Mouse (Mus musculus) ovary, postnatal 36 days (tissue): Measurements from ENCODE around the gene 4930452B06Rik.
"Not testable (repeated sequence)": the region's sequence is repeated elsewhere in the genome, so short reads cannot be mapped to it uniquely, and the experiment has no call there.

Experiments used
- DNase-seq: peaks from one replicate; pipeline ENCODE4 v3.0.0; 2022; ENCODE audit warnings: low spot score, mixed read lengths

4930452B06Rik gene

DNA sequence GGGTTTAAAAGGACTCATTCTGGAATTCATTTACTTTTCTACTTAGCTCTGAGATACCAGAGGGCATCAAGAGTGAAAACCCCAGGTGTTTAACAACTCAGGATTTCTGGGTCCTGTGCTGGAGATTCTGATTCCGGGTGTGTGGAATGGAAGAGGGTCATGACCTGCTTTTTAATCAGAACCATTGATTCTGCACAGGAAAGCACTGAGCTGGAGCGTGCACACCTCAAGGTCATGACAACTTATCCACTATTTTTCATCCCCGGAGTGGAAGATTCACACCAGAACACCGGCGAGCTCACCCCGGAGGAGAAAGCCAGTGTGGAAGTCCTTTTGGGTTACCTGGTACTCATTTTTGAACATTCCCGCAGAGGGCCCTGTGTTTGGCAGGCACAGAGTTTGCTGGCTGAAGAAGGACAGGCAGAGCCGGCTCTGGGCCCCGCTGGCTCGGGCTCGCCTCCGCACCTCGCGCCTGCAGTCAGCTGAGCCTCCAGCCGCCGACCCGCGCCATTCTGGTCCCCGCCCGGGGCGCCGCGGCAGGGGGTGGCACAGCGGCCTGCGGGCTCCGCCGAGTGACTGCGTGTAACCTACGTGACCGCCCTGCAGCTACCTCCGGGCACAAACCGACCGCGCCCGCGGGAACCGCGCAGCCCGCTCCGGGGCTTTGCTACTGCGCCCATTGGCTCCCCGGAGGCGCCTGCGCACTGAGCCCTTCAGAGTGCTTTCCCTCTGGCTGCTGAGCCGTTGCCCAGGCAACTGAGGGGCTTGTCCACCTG is at the start of gene 4930452B06Rik:
TSS of gene 4930452B06Rik (minus strand) at position 605 of the 776 bp plus-strand sequence.
- DNase-seq, result peak; percentile 75

DNA sequence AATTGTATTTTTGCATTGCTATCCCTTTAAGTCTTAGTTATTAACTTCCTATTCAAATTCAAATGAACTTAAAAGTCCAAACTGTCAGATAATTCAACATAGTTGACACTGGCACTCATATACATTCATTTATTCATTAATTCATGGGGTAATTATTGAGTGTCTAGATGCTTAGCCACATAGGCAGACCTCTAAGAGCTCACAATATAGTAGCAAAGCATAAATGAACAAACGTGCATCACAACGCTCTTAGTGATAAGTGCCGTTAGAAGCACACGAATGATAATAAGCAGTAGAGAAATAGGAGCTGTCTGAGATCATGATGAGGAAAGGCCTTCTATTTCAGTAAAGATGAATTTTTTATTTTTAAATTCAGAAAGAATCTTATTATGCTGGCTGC is 46.6 kb upstream of the 4930452B06Rik start:
- DNase-seq, result no peak

DNA sequence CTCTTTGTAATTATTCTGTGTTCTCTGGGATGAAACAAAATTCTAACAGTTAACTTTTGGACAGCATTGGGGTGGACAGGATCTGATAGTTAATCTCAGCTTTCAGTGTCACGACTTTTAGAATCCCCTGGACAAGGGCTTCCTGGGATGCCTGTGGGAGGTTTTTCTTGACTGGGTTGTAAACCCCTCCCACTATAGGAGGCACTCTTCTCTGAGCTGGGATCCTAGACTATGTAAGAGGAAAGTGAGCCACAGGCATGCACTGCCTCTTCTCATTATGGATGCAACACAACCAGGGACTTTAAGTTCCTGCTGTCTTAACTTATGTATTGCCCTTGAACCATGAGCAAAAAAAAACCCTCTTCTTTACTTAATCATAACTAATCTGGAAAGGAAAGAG is 23.4 kb upstream of the 4930452B06Rik start:
- no peak for DNase-seq

DNA sequence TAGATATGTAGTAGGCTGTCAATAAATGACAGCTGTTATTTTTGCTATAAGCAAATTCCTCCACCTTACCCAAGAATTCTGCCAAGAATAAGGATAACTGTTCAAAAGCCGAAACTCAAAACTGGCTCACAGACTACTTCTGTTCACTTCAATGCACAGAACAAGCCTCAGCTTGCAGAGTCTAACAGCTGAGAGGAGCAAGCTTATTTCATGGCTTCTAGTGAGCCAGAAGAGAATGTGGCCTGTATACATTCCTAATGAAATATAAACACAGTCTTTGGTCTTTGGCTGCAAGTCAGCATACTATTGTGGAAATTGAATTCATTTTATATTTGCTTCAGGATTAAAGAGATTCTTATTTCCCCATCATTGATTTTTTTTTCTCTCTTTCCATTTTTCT is 22.4 kb upstream of the 4930452B06Rik start:
- DNase-seq, result no peak

DNA sequence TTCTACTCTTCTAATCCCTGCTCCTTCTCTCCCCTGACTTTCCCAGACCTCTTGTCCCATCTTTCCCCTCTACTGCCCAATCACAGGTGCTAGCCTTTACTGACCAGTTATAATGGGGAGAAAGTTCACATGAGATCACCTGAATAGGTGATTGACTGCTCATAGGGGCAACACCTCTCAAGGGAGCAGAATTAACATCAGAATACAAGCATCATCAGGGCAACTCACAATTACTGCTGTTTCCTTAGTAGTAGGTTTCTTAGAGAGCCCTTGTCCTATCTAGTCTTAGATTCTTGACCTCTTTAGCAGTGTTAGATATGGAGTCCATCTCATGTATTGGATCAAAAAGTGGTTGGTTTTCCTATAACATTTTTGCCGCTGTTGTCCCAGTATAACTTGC is 20.1 kb upstream of the 4930452B06Rik start:
- DNase-seq, result no peak

DNA sequence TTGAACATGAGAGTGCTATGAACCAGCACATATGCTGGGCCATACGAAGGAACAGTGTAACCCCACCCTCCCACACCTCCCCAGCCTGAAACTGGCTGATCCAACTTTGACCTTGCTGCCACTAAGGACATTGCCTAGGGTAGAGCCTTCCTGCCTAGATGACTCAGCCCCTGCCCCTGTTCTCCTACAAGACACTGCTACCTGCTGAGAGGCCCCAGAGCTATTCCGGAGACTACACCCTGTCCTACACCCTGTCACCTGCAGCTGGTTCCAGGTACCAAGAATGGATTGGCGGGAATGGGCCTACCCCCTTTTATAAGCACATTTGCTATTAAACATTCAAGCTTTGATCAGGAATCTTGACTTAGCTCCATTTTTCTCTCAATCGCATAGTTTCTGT is 13.9 kb upstream of the 4930452B06Rik start:
- no peak for DNase-seq

DNA sequence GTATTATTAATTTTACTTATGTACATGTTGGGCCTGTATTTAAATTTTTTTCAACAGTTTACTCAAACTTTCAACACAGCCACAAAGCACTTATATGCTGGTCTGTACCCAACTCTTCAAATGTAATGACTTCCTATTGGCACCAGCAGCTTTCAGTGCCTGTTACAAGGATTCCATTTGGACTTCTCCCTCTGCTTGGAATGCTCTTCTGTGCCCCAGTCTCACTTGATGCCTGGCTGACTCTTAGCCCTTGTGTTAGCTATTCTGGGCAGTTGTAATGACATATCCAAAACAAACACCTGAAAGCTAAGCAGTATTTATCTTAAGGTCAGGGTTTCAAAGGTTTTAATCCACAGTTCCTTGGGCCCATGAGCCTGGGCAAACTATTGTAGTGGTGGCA is 5.7 kb downstream of the 4930452B06Rik start:
- DNase-seq, result no peak

DNA sequence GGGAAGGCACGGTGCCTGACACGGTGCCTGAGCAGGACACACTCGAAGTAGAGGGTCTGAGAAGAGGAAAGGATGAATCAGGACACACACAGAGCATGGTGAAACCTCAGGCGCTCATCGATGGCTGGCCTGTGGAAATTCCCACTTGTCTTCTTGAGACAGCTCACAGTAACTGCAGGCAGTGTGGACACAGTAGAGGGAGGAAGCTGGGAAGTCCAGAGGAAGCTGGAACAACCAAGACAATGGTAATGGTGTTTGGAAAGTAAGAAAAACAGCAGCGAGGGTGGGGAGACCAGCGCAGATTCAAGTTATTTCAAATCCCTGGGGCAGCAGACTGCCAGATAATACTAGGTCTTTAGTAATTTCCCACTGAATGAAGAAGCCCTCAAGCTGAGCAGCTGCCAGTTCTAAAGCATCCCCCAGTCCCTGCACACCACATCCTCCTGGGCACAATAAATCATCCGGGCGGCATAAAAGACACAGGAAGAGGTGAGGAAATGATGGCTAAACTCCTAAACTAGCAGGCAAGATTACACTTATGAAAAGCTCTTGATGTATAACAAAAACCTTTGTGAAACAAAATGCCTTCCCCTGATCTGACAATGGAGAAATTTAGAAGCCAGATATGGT is 24.3 kb downstream of the 4930452B06Rik start:
- no peak for DNase-seq

DNA sequence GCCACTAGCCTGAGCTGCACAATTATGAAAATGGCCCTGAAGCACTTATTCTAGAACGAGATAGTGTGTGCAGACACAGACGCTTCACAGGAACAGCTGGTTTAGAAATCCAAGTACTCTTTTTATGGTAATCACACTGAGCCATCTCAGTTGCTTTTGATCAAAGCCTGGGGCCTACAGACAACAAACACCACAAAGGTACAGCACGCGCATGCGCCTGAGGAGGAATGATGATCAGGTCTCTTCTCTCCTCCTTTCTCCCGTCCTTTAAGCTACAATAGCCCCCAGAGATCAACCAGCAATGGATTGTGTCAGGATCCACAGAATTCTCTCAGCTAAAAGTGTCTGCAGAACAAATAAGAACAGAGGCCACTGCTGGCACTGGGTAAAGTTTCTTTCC is 33.8 kb downstream of the 4930452B06Rik start:
- no peak for DNase-seq

DNA sequence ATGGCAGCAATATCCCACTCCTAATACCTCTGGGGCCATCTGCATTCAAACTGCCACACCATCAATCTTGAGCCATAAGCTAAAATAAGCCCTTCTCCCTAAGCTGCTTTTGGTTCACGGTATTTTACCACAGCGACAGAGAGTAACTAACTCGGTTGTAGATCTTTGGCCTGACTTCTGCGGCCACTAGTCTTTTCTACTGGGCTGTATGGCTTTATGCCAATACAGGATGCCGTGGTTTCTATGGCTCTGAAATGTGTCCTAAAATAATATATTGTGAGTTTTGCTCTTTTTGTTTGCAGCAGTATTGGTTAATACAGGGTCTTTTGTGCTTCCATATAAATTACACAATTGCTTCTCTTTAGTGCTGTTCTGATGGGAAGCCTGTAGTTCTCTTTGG is 37.6 kb downstream of the 4930452B06Rik start:
- no peak for DNase-seq

DNA sequence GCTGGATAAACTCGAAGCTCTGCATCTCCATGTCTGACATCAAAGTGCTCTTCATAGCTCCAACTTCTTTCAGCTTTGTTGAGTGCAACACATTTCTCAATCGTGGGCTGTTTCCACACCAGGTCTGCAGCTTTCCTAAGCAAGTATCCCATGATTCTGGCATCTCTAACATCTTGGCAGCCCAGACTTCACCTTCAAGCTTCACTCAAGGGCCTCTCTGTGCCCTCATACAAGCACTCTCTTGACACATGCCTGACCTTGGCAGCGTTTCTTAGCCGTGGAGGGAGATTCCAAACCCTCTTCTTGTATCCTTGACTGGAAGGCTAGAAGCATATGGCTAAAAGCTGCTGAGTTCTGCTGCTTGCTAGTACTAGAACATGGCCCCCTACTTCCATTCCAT is 38.6 kb downstream of the 4930452B06Rik start:
- DNase-seq, result no peak

DNA sequence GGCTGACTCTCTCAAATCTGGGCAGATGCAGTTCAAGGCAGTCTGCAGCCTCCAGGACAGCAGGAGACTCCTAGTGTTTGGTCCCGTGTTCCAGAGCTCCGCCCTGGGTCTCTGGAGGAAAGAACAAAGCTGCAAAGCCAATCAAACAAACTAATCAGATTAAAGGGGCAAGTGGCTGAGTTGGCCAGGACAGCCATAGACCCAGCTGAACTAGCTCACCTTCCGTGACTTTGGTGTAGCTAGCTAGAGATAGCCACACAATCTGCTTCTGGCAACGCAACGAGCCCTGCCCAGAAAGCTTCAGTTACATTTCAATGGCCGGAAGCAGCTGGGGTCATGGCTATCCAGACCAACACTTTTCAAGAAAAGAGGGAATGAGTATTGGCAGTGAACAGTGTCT is 44.9 kb downstream of the 4930452B06Rik start:
- no peak for DNase-seq

DNA sequence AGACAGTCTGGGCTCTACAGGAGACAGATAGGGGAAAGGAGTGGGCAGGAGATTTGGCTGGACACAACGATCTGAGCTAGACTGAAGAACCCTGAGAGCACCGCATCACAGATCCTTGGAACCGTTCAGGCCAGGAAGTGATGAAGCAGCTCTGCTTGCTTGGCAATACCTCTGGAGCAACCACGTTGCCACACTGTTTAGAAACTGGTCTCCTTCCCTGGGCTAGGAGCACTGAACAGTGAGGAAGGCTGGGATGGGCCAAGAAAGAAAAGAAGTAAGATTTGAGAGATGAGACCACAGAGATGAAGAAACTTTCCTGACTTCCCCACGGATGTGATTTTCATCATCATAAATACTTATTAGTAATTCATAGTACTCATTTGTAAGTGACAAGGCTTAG is 45.5 kb downstream of the 4930452B06Rik start:
- DNase-seq, result no peak

DNA sequence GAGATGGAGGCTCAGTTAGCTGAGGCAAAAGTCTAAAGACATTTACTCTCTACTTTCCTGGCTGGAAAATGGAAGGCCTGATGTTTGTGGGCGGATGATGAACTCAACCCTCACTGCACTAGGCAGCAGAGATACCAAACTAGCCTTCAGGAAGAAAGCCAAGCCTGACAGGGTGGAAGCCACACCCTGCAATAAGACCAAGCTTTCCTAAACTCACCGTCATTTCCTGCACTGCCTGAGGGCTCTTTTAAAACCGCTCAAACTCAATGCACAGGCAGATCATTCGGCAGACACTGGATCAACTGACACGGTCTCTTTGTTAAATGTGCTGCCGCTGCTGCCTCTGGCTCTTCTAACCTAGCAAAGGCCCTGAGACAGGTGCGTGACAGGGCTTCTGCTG is 50.4 kb downstream of the 4930452B06Rik start:
- no peak for DNase-seq

DNA sequence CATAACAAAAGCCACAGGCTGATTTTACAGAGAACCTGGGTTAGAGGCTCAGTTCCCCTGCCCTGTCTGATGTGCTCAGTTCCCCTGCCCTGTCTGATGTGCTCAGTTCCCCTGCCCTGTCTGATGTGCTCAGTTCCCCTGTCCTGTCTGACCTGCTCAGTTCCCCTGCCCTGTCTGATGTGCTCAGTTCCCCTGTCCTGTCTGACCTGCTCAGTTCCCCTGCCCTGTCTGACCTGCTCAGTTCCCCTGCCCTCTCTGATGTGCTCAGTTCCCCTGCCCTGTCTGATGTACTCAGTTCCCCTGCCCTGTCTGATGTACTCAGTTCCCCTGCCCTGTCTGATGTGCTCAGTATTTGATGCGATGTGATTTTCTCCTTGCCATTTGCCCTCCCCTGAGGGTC is 51.6 kb downstream of the 4930452B06Rik start:
- not testable (repeated sequence) for DNase-seq

DNA sequence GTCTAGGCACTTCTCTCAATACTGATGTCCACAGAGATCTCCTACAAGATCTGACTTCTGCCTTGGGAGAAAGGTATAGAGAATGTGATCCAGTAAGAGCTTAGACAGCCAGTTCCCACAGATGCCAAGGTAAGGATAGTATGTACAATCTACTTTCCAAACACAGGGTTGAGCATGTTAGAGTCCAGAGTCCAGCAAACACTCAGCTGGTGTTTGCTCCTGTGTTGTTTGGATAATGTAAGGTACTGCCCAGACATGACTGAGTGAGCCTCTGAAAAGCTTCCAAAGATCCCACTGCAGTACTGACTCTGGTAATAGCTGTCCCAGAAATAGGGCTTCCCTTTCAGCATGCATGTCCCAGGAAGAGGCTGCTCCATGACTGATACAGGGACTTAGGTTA is 54.0 kb downstream of the 4930452B06Rik start:
- DNase-seq, result no peak

DNA sequence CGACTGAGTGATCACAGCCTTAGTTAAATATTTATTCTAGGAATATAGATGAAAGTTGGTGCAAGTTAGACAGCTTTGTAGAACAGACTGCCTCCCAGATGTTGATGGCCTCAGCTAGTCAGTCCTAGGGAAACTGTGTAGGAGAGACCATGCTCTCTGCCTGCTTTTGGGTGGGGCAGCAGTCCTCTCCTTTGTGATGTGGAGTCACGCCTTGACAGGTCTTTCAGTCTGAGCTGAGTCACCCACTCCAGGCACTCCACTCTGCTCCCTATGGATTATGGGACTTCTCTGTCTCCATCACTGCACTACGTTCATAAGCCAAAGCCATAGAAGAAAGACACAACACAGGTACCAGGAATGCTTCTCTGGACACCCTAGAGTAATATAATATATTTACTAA is 55.9 kb downstream of the 4930452B06Rik start:
- no peak for DNase-seq

DNA sequence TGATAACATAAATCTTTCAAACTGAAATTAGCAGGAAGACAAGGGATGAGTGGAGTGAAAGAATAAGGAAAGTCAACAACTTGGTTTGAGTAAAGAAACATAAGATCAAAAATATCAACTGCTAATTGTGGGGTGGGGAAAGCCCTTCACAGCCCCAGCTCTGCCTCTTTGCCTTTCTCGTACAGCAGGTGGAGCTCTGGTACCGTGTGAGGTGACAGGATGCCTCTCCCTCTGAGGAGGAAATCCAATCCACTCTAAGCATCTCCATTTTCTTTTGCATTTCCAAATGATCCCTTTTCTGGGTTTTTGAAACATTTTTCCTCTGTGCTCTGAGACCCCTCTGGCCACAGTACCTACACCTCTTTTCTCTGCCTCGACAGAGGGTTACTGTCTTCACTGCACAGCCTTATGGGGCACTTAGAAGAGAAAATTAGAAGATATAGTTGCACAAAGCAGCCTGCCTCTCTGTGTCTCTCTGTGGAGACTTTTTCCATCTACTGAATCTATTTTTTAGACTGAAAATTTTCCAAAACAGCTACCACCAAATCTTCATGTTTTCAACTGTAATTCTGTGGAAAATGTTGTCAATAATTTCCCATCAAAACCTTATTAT is 57.4 kb downstream of the 4930452B06Rik start:
- DNase-seq, result peak; percentile 28

DNA sequence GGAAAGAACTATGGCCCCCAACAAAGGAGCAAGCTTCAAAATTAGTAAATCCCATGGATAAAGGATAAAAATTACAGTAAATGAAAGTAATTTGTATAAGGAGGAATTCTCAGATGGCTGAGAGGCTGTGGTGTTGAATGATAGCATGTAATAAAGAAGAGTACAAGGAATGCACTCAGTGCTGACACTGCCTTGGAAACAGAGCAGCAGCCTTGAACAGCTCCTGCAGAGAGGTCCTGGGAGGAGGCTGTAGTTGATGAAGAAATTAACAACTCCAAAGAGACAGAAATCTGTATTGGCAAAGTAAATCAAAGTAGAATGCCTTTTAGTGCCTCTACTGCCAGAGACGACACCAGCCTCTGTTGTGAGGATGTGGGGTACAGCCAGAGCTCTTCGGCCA is 61.1 kb downstream of the 4930452B06Rik start:
- DNase-seq, result no peak

DNA sequence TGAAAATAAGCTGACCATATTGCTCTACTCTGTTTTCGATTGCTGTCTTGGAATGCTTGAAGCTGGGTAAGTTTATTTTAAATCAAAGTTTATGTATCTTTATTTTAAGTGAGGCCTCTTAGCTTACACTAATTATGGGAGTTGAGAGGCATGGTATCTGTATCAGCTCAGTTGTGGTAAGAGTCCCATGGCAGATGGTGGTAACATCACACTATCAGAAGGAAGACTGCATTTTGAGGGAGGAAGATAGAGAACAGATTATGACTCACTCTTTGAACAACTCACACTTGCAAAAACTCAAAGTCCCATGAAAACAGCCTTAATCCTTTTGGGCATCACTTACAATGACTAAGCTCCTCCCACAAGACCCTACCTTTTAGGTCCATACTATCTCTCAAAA is 81.0 kb downstream of the 4930452B06Rik start:
- no peak for DNase-seq

DNA sequence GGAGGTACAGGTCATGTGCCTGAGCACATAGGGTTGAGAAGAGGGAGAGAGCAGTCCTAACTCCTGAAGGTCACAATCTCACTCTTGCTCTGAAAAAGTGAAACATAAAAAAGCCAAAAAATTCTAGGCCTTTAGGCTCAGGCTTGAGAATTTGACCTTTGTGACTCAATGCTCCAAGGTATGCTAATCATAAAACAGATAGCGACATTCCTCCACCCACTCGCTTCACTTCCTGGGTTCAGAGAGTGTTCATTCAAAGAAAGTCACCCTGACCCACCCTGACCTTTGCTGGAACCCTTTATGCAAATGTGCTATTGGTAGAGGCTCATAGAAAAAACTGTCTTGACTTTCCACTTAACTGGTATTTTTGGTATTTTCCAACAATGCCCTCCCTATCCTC is 115.0 kb downstream of the 4930452B06Rik start:
- DNase-seq, result not testable (repeated sequence)

DNA sequence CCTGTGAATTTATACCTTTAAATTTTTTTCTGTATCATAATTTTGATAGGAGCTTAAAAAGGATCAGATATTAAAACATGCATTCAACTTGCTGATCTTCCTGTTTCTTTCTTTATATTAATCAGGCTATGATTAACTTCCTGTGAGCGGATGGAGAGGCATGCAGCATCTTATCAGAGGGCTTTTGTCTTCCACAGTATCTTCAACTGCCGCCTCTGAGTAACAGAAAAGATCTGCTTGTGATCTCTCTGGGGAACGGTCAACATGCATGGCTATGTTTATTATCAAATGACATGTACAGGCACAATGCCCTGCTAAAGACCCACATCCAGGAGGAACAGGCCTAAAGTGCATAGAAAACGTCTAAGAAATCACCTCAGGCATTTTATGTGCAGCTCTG is 116.9 kb downstream of the 4930452B06Rik start:
- no peak for DNase-seq

DNA sequence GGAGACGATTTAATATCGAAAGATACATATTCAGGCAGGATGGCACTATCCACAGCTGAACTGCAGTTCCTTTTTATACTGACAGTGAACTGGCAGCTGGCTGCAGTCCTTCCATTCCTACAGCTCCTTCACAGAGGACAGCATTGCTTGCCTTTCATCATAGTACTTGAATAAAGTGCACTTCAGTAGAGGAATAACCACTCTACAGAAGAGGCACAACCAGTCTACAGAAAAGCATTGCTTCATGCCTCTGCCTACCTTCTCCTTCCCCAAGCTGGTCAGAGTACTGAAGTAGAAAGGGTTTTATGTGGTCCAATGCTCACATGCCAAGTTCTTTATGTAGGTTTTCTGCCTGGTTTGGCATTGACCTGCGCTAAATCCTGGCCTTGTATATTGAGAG is 130.0 kb downstream of the 4930452B06Rik start:
- DNase-seq, result no peak
